Mouse (Mus musculus): ENCODE data around the gene Mylk3. TPM values are rescaled to one million over a fixed set of nuclear protein-coding genes. Genes with fewer than 3 reads are reported as not detected.
A peak's percentile ranks its signal among the peaks of the same experiment; 100 is the strongest.

Mylk3 gene
- total RNA-seq (2021), result 1 to 10 TPM; 1.9 to 3.9 TPM
- long read RNA-seq, experiment 1, partial matches to known transcripts, result 2 of 3 reads
- long read RNA-seq, experiment 1, other reads (novel, unspliced or antisense), result 1 of 3 reads
- long read RNA-seq, experiment 2, partial matches to known transcripts, result 0 of 8 reads
- long read RNA-seq, experiment 2, other reads (novel, unspliced or antisense), result 4 of 8 reads

DNA sequence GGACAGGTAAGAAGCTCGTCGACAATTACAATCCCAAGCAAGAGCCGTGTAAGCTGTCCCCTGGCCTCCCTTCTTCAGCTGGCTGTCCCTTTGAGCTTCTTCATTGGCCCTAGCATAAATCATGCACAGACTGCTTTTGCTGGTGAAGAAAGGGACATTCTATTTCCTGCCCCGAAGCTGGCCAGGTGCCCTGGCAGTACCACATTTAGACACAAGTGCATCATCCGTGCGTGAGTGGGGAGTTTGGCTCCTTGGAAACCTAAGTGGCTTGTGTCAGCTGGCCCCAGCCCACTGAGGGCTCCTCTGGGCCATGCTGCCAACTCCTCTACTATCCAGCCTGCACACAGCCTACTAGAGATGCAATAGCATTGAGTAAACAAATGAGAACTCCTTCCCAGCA, at the start of gene Mylk3:
Mylk3 (minus strand) TSS at position 141 of the 400 bp plus-strand sequence.
- no peak for DNase-seq (ENCODE audit: low spot score in 2 of 2)

DNA sequence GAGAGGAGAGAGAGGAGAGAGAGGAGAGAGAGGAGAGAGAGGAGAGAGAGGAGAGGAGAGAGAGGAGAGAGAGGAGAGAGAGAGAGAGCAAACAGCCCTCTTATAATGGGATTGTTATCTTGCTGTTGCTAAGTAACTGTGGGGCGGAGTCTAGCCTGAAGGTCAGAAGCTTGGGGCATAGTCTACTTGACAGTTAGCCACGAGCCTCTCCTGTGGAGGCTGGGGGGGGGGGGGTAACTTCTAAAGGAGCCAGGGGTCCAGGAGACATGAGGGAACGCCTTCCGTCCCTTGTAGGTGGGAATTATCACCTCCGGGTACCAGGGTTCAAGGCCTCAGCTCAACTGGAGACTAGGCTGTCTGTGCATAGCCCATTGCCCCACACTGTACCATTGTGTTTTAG, 49.6 kb upstream of the Mylk3 start:
- no peak for DNase-seq (ENCODE audit: low spot score in 2 of 2)

DNA sequence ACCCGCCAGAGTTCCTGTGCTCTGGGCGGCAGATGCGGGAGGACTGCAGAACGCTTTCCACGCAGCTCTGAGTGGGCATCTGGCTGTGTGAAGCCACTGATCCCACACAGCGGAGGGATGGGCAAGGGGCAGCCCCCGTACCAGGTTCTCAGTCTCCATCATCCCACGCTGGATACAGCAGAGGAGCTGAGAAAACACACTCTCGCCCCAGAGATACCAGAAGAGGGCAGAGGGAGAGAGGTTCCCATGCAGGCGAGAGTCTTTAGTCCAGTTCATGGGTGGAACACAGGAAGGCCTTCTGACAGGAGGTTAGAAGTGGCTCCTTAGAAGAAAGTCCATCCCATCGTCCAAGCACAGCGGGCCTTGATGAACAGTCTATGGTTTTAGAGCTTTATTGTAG, 48.7 kb upstream of the Mylk3 start:
- no peak for DNase-seq (ENCODE audit: low spot score in 2 of 2)

DNA sequence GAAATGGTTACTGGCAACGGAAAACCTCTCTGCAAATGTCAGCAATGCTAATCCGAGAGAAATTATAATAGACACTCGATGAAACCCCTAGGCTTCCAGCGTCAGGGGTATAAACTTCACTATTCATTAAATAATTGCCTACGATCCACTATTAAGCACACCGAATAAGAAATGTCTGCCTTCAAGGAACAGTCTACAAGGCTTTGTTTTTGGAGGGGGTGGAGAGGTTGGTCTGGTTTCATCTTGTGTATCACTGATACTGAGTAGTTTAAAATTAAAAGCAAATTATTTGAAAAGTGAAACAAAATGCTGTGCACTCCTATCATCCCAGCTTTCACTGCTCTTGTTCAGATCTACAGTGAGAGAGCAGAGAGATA, 46.9 kb upstream of the Mylk3 start:
- DNase-seq (ENCODE audit: low spot score in 2 of 2), result no peak

DNA sequence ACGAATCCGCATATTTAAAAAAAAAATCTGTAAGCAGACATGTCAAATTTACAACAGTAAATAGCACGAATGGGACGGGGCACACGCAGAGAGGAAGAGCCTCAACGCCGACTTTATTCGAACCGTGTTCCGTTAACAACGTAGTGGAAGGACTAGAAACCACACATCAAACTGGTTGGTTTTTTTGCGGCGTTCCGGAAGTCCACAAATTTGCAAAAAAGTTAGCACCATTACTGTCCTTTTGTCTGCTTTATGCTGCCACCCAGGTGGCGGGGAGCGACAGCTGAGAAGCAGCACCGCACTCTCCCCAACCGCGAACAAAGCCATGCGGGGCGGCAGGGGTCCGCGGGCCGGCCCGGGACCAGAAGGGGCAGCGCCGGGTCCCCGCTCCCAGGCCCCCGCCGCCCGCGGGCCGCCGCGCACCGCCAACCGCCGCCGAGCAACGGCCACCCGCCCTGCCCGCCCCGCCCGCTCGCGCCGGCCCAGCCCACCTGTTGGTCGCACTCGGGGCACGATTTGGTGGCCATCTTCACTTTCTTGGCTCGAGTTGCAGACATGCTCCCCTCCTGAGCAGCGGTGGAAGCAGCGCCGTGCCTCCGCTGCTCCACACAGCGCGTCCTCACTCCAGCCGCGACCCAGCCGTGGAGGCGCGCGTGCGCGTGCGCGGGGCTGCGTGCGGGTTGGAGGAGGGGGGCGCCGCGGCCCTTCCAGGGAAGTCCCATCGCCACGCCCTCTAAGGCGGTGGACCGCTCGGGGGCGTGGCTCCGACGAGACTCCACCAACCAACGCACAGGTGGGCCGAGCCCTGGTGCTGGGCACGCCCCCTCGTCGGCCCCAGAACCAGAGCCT, 46.2 kb upstream of the Mylk3 start, which contains the start of gene 4921524J17Rik:
4921524J17Rik (minus strand) TSS at position 666 of the 849 bp plus-strand sequence.
- peak; percentile 92 to 95 for DNase-seq (ENCODE audit: low spot score in 2 of 2)

DNA sequence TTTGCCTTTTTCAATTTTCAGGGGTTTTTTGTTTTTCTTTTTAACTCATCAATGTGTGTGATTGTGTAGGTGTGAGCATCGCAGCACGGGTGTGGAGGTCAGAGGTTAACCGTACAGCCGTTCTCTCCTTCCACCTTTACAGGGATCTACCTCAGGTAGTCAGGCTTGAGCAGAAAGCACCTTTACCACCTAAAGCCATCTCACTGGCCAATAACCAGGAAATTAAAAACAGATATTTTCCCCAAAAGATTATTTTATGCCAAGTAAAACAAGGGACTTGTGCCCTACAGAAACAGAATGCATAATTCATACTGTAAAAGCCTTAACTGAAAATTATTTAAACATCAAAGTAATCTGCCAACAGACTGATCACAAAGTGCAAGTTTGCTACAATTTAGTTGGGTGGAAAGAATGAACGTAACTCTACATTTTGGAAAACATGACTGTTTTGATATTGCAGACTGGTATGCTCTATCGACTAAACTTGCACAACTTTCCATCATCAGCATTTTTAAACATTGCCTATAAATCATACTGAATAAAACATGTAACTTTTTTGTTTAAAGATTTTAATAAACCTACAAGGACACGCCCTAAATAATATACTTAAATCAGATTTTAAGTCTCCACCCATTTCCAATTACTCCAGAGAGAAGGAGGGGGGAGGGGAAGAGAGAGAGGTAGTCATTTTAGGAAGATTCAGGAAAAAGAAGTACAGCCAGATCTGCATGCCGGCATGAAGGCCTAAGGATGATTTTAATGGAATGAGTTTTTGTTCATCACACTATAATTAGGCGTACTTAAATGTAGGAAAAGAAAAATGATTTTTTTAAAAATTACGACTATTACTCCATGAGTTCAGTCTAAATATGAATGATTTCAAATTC, 45.4 kb upstream of the Mylk3 start:
- no peak for DNase-seq (ENCODE audit: low spot score in 2 of 2)

DNA sequence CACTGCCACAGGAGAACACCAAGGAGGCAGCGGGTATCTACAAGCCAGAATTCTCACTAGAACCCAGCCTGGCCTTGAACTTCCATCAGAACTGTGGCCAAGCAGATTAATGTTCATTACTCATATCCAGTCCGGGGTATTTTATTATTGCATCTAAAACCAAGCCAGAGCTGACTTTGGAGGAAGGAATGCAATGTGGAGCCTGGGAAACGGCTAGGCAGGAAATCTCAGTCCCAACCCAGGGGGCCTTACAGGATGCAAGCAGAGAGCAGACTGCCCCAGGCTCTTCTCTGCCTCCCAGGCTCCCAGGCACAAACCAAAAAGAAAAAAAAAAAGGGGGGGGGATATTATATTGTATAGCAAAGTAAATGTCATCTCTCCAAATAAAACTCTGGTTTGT, 44.7 kb upstream of the Mylk3 start:
- DNase-seq (ENCODE audit: low spot score in 2 of 2), result no peak

DNA sequence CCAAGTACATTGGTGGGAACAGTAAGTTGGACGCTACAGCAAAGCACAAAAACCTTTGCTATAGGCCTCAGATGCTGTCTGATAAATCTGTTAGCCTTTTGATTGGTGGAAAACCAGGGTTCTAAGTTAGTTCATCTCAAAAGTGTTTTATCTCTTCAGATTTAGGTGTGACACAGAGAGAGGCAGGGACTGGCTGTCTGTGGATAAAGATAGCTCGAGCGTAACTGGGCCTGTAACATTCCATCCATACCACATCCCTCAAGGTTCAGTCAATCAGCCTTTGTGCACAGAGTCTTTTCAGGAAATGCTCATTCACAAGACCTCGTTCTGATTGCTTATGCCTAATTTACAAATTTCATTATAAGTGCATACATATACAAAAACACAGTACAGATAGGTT, 43.1 kb upstream of the Mylk3 start:
- DNase-seq (ENCODE audit: low spot score in 2 of 2), result no peak

DNA sequence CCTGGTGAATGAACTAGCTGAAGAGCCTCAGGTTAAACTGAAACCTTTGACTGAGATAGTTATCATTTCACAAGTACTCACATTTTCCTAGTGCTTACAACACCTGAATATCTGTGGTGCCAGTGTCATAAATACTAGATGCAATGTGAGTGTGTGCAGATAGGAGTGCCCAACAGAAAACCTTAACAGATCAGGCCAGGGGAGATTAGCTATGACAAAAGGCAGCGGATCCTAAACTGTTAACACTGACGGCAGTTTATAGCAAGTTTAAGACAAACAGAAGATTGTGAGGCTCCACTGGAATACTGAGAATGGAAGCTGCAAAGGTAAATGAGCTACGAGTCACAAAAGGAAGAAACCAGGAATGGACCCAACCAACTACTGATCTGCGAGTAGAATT, 40.9 kb upstream of the Mylk3 start:
- no peak for DNase-seq (ENCODE audit: low spot score in 2 of 2)

DNA sequence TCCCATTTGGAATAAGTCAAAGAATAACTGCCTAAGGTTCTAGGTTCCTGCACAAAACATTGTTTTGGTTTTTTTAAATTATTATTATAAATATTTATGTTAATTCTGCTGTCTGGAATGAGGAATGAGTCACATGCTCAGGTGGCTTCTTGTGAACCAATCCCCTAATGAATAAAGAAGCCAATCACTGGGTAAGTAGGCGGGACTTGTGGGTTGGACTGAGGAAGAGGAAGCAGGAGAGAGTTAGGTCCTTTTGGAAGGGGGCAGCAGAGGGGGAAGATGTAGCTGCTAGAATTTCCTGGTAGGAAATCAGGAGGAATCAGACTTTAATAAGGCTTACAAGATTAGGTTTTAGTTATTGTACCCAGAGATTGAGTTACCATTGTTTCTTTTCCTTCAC, 35.2 kb upstream of the Mylk3 start:
- DNase-seq (ENCODE audit: low spot score in 2 of 2), result no peak

DNA sequence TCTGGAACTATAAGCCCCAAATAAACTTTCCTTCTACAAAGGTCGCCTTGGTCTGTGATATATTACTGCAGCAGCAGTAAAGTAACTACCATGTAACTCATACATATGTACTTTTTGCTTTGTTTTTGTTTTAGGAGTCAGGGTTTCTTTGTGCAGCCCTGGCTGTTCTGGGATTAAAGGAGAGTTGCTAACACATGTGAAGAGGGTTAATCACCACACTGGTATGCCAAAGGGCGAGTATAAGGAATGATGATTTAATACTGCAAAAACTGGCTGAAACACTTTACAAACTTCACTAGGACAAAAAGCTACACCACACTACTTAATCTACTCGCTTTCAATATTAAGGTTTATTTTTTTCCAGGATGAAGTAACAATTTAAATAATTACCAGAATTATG, 22.4 kb upstream of the Mylk3 start:
- DNase-seq (ENCODE audit: low spot score in 2 of 2), result no peak

DNA sequence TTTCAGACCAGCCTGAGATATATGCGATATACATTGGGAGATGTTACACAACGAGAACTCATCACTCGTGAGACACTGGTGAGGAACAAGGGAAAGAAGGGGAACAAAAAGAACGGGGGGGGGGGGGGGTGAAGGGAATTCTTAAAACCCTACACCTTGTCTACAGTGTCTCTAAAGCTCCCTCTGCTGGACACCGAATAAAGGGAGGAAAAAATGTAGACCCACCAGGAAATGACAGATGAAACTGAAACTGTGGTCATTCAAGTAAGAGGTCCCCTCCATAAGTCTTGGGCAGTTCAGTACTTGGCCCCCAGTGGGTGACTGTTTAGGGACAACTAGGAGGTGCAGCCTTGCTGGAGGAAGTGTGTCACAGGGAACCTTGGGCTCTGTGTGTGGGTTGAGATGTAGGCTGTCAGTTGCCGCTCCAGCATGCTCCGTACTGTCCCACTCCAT, 21.9 kb upstream of the Mylk3 start:
- no peak for DNase-seq (ENCODE audit: low spot score in 2 of 2)

DNA sequence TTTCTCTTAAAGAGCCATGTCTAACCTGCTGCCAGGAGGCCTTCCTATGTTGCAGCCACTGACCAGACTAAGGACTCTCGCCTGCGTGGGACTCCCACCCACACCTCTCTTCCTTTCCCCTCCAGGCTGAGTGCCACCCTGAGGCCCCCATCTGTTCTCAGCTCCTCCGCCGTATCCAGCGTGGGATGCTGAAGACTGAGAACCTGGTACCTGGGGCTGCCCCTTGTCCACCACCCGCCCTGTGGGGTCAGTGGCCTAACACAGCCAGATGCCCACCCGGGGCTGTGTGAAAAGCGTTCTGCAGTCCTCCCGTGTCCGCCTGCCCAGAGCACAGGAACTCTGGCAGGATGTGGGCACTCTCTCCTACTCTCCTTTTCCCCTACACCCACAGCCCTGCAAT, 19.8 kb upstream of the Mylk3 start:
- no peak for DNase-seq (ENCODE audit: low spot score in 2 of 2)

DNA sequence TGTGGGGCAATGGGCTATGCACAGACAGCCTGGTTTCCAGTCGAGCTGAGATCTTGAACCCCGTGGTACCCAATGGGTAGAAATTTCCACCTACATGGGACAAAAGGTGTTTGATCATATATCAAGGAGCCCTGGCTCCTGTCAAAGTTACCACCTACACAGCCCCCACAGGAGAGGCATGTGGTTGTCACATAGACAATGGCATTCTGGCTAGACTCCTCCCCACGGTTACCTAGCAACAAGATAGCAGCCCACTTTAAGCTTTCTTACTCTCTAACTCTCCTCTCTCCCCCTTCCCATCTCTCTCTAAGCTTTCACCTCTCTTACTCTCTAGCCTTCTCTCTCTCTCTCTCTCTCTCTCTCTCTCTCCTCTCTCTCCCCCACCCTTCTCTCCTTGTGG, 19.3 kb upstream of the Mylk3 start:
- no peak for DNase-seq (ENCODE audit: low spot score in 2 of 2)

DNA sequence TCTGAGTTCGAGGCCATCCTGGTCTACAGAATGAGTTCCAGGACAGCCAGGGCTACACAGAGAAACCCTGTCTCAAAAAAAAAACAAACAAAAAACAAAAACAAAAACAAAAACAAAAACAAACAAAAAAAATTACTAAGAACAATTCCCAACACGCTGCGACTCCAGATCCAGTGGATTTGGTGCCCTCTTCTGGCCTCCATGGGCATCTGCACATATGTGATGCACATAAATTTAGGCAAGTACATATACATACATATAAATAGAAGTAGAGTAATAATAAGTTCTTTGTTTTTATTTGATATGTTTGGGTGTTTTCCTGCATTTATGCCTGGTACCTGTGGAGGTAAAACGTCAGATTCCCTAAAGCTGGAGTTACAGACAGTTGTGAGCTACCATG, 12.4 kb upstream of the Mylk3 start:
- DNase-seq (ENCODE audit: low spot score in 2 of 2), result no peak

DNA sequence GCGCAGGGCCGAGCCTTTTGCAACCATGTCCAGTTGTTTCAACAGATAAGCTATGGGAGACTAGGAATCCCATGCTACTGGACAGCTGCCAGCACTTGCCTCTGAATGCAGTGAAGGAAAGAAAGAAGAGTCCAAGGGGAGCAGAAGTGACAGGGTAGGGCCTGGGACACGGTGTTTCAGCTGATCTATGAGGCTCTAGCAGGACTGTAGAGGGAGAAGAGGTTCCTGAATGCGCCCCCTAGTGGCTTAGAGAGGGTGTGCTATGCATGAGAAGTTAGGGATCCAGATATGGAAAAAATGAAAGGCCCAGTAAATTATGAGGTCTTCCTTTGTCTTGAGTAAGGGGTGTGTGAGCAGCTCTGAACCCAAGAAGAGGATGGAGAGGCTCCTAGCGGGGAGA, 11.4 kb upstream of the Mylk3 start:
- peak; percentile 12 to 41 for DNase-seq (ENCODE audit: low spot score in 2 of 2)

DNA sequence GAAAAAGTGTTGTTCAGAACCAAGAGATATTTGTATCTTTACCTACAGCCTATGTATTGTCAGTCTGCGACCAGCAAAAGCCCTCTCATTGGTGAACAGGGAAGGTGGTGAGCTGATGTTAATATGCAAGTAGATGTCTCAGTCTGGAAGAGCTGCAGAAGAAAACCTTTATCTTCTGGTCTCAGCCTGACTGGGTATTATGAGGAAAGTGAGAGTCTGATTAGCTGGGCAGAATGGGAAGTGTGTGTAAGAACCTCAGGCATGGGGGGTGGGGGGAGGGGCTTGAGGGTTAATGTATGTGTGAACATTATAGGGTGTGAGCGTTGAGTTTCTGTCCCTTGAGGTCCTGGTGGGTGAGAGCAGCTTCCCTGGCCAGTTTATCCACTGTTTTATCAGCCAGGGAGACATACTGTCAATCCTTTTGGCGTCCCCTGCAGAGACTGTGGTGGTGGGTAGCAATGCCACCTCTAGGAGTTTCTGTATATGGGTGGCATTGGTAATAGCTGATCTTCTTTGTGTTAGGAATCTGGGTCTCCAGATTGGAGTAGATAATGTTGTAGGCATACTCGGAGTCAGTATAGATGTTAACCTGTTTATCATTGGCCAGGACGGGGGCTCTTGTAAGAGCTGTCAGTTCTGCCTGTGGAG, 10.4 kb upstream of the Mylk3 start:
- DNase-seq (ENCODE audit: low spot score in 2 of 2), result no peak

DNA sequence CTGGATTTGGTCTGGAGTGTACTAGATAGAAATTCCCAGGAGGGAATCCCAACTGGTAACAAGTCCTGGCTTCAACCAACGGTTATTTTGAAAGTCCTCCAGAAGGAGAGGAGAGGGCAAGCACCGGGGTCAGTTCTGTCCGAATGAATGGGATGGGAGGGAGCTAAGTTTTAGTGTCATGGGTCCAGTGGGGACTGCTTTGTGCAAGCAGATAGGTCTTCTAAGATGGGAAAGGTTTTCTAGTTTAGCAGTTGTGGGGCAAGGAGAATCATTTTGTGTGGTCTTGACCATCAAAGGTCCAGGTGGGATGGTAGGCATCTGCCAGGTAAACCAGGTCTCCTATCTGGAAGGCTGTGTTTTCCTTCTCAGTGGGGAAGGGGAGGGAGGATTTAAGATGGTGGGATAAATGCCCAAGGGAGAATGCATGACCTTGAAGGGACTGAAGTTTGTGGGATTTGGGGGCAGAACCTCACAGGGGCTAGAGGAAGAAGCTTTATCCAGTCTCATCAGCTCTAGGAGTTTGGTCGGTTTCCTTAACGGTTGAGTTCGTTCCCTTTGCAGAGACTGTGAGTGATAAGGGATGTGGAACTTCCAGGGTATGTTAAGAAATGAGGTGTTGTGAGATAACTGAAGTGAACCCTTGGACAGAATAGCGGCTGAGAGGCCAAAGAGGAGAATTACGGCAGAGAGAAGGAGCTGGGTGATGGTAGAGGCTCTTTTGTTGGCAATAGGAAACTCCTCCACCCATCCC, 9.7 kb upstream of the Mylk3 start:
- no peak for DNase-seq (ENCODE audit: low spot score in 2 of 2)

DNA sequence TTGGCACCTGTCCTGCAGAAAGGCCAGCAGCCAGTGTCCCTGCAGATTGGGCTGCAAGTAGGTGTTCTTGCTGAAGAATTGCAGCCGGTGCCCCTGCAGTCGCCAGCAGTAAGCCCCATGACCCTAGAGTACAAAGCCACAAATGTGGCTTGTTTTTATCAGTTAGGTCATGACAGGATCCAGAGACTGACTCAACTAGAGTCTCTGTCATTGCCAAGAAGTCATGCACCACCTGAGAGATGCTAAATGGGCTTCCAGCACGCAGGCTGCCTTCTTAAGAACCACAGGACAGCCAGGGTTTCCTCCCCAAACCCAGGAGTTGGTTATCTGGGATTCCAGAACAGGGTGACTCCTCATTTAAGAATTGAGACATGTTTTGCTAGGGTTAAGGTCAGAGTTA, 8.9 kb upstream of the Mylk3 start:
- no peak for DNase-seq (ENCODE audit: low spot score in 2 of 2)

DNA sequence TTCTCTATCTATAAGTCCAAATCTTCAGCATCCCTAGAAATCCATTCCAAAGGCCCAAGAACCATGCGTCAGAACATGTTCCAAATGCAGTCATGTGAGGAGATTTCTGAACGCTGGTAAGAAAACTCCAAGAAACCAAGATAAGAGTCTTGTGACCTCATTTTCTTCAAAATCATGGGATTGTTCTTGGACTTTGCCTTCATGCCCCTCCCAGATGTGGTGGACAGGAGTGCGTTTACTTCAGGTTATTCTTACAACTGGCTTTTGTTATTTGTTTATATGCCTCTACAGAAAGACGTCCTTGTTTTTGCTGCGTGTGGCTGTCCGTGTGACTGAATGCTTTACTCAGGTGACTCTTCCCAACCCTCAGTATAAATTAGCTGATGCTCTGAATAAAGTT, 7.1 kb upstream of the Mylk3 start:
- DNase-seq (ENCODE audit: low spot score in 2 of 2), result no peak

DNA sequence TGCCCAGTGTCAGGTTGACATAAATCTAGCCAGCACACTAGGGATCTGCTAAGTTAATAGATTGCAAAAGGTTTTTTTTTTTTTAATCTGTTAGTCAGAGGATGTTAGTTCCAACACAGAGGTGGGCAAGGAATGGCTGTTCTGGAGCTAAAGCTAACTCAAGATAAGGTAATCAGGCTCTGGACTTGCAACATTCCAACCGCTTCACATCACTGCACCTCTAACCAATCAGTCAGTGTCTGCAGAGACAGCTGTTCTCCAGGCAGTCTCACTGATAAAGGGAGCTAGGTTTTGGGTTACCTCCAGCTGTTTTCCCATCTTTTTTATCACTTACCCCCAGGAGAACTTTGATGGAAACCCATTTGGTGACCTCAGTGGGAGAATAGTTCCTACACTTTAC, 5.3 kb upstream of the Mylk3 start:
- no peak for DNase-seq (ENCODE audit: low spot score in 2 of 2)

All from adrenal gland, postnatal 4 days (tissue).